Mouse (Mus musculus) CD4-positive naive resting alpha-beta T cell, adult 57 days (primary cell): Measurements from ENCODE around the gene Bcl2l11. TPM values are rescaled to one million over a fixed set of nuclear protein-coding genes. Genes with fewer than 3 reads are reported as not detected.

ENCODE experiments used
- total RNA-seq: library from RNA; stranded (reverse); gene quantifications from one replicate; pipeline ENCODE4 v1.2.4, GENCODE M21; 2023

Gene Bcl2l11
- 285 TPM for total RNA-seq

DNA sequence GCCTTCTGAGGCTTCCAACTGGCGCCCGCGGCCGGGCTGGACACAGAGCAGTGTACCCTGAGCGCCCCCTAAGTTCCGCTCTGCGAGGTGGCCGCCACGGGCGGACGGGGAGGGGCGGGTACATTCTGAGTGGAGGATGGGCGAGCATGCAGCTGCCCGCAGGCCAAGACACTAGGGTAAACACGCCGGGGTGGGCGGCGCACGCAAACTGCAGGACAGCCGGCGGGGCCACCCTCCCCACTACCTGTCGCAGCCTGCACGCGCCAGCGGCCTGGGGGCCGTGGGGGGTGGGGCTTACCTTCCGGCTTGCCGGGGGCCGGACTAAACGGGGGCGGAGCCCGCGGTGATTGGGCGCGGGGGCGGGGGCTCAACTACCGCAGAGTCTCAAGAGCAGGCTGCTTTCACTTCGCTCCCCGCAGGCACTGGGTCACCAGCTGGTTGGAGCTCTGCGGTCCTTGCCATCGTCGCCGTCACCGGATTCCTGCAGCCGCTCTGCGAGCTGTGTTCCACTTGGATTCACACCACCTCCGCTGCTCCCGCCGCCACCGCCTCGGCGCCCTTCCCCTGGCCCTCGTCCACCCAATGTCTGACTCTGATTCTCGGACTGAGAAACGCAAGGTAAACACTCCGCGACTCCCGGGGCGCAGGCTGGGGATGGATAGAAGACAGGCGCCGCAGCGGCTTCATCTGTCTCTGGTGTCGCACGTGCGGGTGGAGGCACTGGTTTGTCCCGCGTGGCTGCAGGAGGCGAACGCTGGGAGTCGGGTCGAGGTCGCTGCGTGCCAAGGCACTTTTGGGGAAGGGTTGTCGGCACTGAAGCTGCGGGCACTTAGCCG, at the start of gene Bcl2l11:
Gene Bcl2l11, plus strand, starts transcription at position 404 of the 836 bp plus-strand sequence.

